Mouse (Mus musculus): ENCODE results near the gene Wdr92.

DNA sequence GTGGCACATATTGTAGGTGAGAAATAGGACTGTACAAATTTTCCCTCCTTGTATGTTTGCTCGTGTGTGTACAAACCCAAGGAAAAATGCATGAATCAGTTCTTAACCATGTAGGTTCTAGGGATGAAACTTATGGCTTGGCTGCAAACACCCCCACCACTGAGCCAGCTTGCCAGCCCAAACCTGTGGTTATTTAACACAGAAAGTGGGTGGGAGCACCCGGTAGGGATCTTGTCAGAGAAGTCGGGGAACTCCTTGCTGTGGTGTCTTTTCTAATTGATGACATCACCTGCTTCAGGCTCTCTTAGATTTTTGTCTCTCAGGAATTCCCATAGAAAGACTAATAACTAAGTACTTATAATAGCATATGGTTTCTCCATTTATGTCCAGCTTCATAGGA, 5.7 kb downstream of the Wdr92 start:
- no peak for TF ChIP-seq CTCF (IDR thresholded peaks at IDR 0.05; ENCODE audit: low read depth, low read length)
- TF ChIP-seq POLR2A (IDR thresholded peaks at IDR 0.05; ENCODE audit: extremely low read depth, insufficient read depth, low read length), result no peak

Data from liver, adult 2 months (tissue).